Mouse (Mus musculus) gastrocnemius, adult 2 months (tissue): ENCODE measurements around the gene Fbxl20. TPM values are rescaled to one million over a fixed set of nuclear protein-coding genes. Genes with fewer than 3 reads are reported as not detected.
A peak's percentile ranks its signal among the peaks of the same experiment; 100 is the strongest.

Source experiments
- DNase-seq: peaks from one replicate; pipeline ENCODE4 v3.0.0; 2022
- H3K27ac ChIP-seq: fragments of 200-600 bp; 2 replicates; pipeline ENCODE4 v1.8.1; 2022; ENCODE audit warnings: mild to moderate bottlenecking
- H3K4me3 ChIP-seq: fragments of 200-600 bp; 2 replicates; pipeline ENCODE4 v1.8.1; 2022; ENCODE audit warnings: mild to moderate bottlenecking, moderate library complexity
- CTCF ChIP-seq: fragments of 200-600 bp; IDR thresholded peaks from 2 replicates; pipeline ENCODE4 v1.8.1; 2022; ENCODE audit warnings: antibody characterized with exemption, mild to moderate bottlenecking, moderate library complexity
- intact Hi-C: fragments of 180-260 bp; cut with DNase I; formaldehyde crosslinking; loops from one replicate; pipeline ENCODE4 v1.15.1; 2025
- total RNA-seq, 2 experiments: library from RNA; stranded (reverse); gene quantifications; 2 replicates each; pipeline ENCODE4 v1.2.3; 2021

The Fbxl20 gene
- total RNA-seq, 2 experiments from 2014 or later: 8.2 to 9.7 TPM

DNA sequence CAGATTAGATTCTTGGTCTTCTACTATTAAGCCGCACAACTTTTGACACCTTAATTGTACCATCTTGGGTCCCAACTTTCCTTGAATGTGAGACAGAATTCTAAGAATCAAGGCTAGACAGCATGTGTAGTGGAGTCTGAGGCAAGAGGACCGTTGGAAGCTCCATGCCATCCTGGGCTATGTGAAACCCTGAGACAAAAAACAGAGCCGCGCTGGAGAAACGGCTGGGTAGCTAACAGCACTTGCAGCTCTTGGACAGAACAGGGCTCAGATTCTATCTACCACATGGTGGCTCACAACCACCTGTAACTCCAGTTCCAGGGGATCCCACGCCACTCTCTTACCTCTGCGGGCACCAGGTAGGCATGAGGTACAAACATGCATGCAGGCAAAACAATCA is 4.3 kb downstream of the Fbxl20 start:
- no peak for DNase-seq
- no peak overlapping the region for H3K4me3 ChIP-seq
- TF ChIP-seq CTCF: no peak
- intact Hi-C loops: loop anchor here (5.0 kb wide), 1 partner anchor 119 kb away; the partner anchor contains the start of gene Rpl19
- no peak overlapping the region for H3K27ac ChIP-seq

DNA sequence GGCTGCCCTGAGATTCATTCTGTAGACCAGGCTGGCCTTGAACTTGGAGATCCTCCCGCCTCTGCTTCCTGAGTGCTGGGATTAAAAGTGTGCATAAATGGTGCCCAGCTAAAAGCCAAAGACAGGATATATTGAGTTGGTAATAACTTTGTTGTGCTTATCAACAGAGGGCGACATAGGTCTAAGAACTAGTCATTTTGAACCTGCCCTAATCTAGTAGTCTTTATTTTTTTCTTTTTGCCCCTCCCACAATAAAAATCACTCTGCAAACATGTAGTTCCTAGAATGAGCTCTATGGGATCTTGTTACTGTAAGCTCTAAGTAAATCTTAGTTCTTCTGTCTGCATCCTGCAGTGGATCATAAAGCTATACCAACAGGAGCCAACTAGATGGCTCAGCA is 7.7 kb downstream of the Fbxl20 start:
- no peak overlapping the region for H3K27ac ChIP-seq
- intact Hi-C loops: no loop called here
- no peak for DNase-seq
- no peak for TF ChIP-seq CTCF
- H3K4me3 ChIP-seq: no peak overlapping the region

DNA sequence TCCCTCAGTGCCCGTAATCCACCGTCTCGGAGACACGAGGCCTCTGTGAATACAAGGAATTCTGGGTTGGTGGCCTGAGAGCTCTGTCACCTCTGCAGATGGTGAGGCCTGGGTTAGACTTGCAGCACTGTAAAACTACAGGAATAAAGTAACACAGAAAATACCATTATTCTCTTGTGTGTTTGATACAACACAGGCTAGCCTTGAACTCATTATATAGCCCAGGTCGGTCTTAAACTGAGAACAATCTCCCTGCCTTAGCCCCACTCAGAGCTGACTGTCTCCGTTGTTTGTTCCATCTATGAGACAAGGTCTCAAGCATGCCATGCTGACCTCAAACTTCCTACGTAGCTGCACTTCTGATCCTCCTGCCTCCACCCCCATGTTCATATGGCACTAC is 11.3 kb downstream of the Fbxl20 start:
- no peak for DNase-seq
- peak overlapping the region; percentile 33 for H3K4me3 ChIP-seq
- peak overlapping the region; percentile 79 for H3K27ac ChIP-seq
- intact Hi-C loops: no loop called here
- no peak for TF ChIP-seq CTCF

DNA sequence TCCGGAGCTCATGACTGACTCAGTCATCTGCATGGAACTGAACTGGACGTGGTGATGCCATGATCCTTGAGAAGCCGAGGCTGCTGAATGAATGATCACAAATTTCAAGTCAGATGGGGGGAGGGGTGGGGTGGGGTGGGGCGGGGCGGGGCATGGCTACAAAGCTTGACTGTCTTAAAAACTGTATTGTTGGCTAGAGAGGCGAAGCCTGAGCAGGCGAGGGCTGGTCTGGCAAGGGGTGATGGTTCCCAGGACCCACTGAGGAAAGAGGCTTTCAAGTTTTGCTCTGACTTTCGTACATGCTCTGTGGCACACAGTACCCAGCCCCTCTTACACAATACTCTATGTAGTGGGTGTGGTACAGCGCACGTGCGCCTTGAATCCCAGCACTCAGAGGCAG is 12.4 kb downstream of the Fbxl20 start:
- intact Hi-C loops: no loop called here
- Histone ChIP-seq H3K27ac (peak overlapping the region; percentile 79; the same call in 1 of the 2 replicates), H3K4me3 (no peak overlapping the region)
- TF ChIP-seq CTCF: no peak
- no peak for DNase-seq

DNA sequence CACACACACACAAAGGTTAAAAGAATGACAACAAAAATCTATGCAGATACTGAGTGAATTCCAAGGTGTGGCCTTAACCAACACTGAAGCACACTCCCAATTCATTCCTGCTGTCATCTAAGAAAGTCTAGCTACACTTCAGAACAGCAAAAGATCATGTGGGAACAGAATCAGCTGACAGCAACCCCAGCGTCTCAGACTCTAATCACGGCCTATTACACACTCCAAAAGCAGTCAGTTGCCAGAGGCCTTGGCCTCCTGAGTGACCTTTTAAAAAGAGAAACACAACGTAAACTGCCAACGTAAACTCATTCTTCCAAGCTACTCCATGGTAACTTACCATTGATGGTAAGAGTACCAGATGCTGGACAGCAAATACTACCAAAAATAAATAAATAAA is 15.3 kb downstream of the Fbxl20 start:
- Histone ChIP-seq H3K27ac (peak overlapping the region; percentile 64), H3K4me3 (no peak overlapping the region)
- DNase-seq: peak; percentile 35
- no peak for TF ChIP-seq CTCF
- intact Hi-C loops: no loop called here

DNA sequence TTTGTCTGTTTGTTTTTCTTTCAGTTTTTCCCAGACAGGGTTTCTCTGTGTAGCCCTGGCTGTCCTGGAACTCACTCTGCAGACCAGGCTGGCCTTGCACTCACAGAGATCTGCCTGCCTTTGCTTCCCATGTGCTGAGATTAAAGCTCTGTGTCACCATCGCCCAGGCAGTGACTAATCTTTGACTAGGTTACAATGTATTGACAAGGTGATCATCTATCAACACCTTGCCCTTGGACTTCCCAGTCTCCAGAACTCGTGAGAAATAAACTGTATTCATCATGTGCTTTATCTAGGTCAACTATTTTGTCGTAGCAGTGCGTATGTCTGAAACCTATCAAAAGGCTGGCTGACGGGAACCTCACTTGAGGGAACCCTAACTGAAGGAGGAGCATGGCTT is 26.8 kb downstream of the Fbxl20 start:
- intact Hi-C loops: no loop called here
- Histone ChIP-seq H3K27ac (no peak overlapping the region), H3K4me3 (no peak overlapping the region)
- no peak for TF ChIP-seq CTCF
- DNase-seq: no peak

GRCm38 (mm10) chr11:98114363-98114762 is 35.8 kb downstream of the Fbxl20 start:
- intact Hi-C loops: no loop called here
- Histone ChIP-seq H3K4me3 (peak overlapping the region; percentile 19; the same call in 1 of the 2 replicates), H3K27ac (peak overlapping the region; percentile 73)
- TF ChIP-seq CTCF: no peak
- no peak for DNase-seq

GRCm38 (mm10) chr11:98113504-98113903 is 36.7 kb downstream of the Fbxl20 start:
- intact Hi-C loops: no loop called here
- Histone ChIP-seq H3K4me3 (no peak overlapping the region), H3K27ac (peak overlapping the region; percentile 73)
- peak; percentile 14; the same call in 1 of the 2 replicates for TF ChIP-seq CTCF
- DNase-seq: no peak

DNA sequence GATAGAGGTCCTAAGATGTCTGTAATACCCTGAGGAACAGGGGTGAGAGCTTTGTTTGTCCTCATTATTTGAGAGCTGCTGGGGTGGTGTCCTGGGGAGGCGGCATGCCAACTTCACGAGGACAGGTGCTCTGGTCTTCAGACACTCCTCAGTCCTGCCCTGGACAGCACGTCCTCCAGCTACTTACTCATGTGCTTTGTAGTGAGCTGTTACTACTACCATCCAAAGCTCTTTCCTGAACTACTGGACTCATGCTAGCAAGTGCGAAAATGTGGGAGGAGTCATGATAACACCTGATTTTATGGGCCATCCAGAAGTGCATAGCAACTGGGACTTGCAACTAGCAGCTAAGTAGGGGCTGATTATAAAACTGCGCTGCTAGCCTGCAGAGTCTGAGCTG is 40.5 kb downstream of the Fbxl20 start:
- intact Hi-C loops: loop anchor here (10.0 kb wide), 1 partner anchor 115 kb away; no protein-coding TSS in a partner anchor
- DNase-seq: no peak
- Histone ChIP-seq H3K27ac (no peak overlapping the region), H3K4me3 (no peak overlapping the region)
- TF ChIP-seq CTCF: no peak

DNA sequence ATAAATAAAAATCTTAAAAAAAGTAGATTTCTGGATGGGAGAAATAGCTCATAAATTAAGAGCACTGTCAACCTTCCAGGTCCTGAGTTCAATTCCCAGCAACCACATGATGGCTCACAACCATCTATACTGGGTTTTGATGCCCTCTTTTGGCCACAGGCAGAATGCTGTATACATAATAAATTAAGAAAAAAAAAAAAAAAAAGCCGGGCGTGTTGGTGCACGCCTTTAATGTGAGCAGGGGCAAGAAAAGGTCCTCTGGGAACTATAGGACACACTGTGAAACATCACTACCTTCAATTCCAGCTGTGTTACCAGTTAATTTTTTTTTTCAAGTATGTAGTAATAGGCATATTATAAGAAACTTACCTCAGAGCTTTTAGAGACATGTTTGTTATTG is 48.9 kb downstream of the Fbxl20 start:
- no peak for DNase-seq
- intact Hi-C loops: loop anchor here (10.0 kb wide), 1 partner anchor 123 kb away; no protein-coding TSS in a partner anchor
- Histone ChIP-seq H3K4me3 (no peak overlapping the region), H3K27ac (no peak overlapping the region)
- TF ChIP-seq CTCF: no peak

GRCm38 (mm10) chr11:98090583-98090982 is 59.6 kb downstream of the Fbxl20 start:
- DNase-seq: no peak
- intact Hi-C loops: no loop called here
- Histone ChIP-seq H3K4me3 (no peak overlapping the region), H3K27ac (no peak overlapping the region)
- no peak for TF ChIP-seq CTCF

DNA sequence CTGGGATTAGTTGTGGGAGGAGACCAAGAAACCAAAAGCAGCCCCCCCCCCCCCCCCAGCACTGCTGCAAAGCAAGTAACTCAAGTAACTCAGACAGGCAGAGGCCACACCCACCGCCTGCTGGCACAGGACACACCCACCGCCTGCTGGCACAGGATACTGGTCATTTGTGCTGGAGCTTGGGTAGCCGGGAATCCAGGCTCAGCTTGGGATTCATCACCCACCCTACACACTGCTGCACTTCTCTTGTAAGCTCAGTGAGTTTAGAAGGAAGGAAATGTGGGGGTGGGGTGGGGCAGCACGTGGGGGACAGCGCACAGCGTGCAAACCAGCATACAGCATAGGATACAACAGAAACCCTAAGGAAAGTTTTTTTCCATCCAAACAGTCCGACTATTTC is 62.0 kb downstream of the Fbxl20 start:
- peak; percentile 79 for DNase-seq
- Histone ChIP-seq H3K27ac (no peak overlapping the region), H3K4me3 (no peak overlapping the region)
- intact Hi-C loops: loop anchor here (5.0 kb wide), 1 partner anchor 64 kb away; the partner anchor contains the start of gene Fbxl20
- no peak for TF ChIP-seq CTCF

- Histone ChIP-seq H3K27ac (no peak overlapping the region), H3K4me3 (no peak overlapping the region)
- DNase-seq: no peak
- TF ChIP-seq CTCF: no peak
- intact Hi-C loops: loop anchor here (5.0 kb wide), 1 partner anchor 66 kb away; the partner anchor contains the start of gene Fbxl20
Measured at GRCm38 (mm10) chr11:98086574-98086973, 63.6 kb downstream of the Fbxl20 start.

- no peak for DNase-seq
- Histone ChIP-seq H3K4me3 (no peak overlapping the region), H3K27ac (no peak overlapping the region)
- TF ChIP-seq CTCF: no peak
- intact Hi-C loops: loop anchor here (5.0 kb wide), 1 partner anchor 66 kb away; the partner anchor contains the start of gene Fbxl20
Measured at GRCm38 (mm10) chr11:98086141-98086540, 64.1 kb downstream of the Fbxl20 start.

DNA sequence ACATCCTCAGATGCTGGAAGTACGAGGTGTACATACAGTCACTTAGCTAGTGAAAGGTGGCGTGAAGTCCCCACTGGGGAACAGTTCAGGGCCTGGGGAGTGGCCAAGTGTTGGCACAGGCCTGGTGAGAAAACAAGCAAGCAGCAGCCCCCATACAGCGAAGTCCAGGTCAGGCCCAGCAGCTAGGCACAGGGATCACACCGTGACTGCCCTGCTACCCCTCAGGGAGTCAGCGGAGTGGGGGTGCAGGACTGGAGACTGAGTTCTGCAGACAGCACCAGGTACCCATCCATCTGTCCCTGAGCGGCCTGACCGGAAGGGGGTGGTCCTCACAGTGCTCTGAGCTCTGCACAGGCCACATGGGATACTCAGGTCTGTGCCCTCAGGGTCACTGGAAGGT is 67.5 kb downstream of the Fbxl20 start:
- no peak for TF ChIP-seq CTCF
- intact Hi-C loops: no loop called here
- DNase-seq: no peak
- Histone ChIP-seq H3K4me3 (no peak overlapping the region), H3K27ac (no peak overlapping the region)
